Mouse (Mus musculus) lung, adult 2 months (tissue): ENCODE measurements at regions not wholly inside any gene's neighbourhood (a gene's known extent, or its start where the extent isn't known, plus 50 kb on each side); places are given as distances from the start of the nearest gene placed in this dataset.

Experiments
- CTCF ChIP-seq: fragments of 200-500 bp; IDR thresholded peaks from 2 replicates; pipeline ENCODE4 v1.5.1; 2011; ENCODE audit warnings: mild to moderate bottlenecking, low read length, control low read depth; ENCODE audit not compliant: insufficient read depth
- POLR2A ChIP-seq: fragments of 200-500 bp; IDR thresholded peaks from 2 replicates; pipeline ENCODE4 v1.6.1; 2011; ENCODE audit warnings: low read depth, mild to moderate bottlenecking, control low read depth, low read length, borderline replicate concordance; ENCODE audit errors: extremely low read depth

- TF ChIP-seq POLR2A (no peak), CTCF (no peak)
Observed at GRCm38 (mm10) chr10:98424450-98424849, 489.8 kb upstream of the Atp2b1 start.
